Mouse (Mus musculus) testis, postnatal 10 days (tissue): ENCODE data around the gene Rbp3.
A peak's percentile ranks its signal among the peaks of the same experiment; 100 is the strongest.

Experiments used
- DNase-seq: peaks from one replicate; pipeline ENCODE4 v3.0.0; 2021; ENCODE audit warnings: low spot score

Rbp3 gene

GRCm38 (mm10) chr14:33953761-33954160 lies at the start of gene Rbp3:
Rbp3 (plus strand) TSS chr14:33954003.
- DNase-seq: no peak

- no peak for DNase-seq
These were observed 49.0 kb upstream of the Rbp3 start for GRCm38 (mm10) chr14:33904851-33905250.

- DNase-seq: peak; percentile 81
These were observed 40.1 kb upstream of the Rbp3 start for GRCm38 (mm10) chr14:33913727-33914126.

- no peak for DNase-seq
These were observed 39.6 kb upstream of the Rbp3 start for GRCm38 (mm10) chr14:33914206-33914605.

GRCm38 (mm10) chr14:33920727-33921559 lies 32.9 kb upstream of the Rbp3 start:
- DNase-seq: no peak

- DNase-seq: no peak
These were observed 31.0 kb upstream of the Rbp3 start for GRCm38 (mm10) chr14:33922771-33923167.

GRCm38 (mm10) chr14:33923168-33924070 lies 30.4 kb upstream of the Rbp3 start, which contains the start of gene Gdf10:
Gdf10 (plus strand) TSS chr14:33923587.
- DNase-seq: peak; percentile 62

- DNase-seq: no peak
These were observed 21.9 kb upstream of the Rbp3 start for GRCm38 (mm10) chr14:33931853-33932252.

- peak; percentile 92 for DNase-seq
These were observed 20.7 kb upstream of the Rbp3 start for GRCm38 (mm10) chr14:33932935-33933703.

GRCm38 (mm10) chr14:33933778-33934317 lies 20.0 kb upstream of the Rbp3 start:
- DNase-seq: peak; percentile 82

GRCm38 (mm10) chr14:33939117-33939516 lies 14.7 kb upstream of the Rbp3 start:
- peak; percentile 86 for DNase-seq

GRCm38 (mm10) chr14:33940739-33941138 lies 13.1 kb upstream of the Rbp3 start, which contains the start of gene Gdf2:
Gdf2 (plus strand) TSS chr14:33941039.
- no peak for DNase-seq

GRCm38 (mm10) chr14:33942222-33942621 lies 11.6 kb upstream of the Rbp3 start:
- no peak for DNase-seq

- DNase-seq: no peak
These were observed 7.7 kb upstream of the Rbp3 start for GRCm38 (mm10) chr14:33946125-33946524.

GRCm38 (mm10) chr14:33952233-33952981 lies 1.4 kb upstream of the Rbp3 start:
- DNase-seq: no peak

GRCm38 (mm10) chr14:33956055-33956454 lies 2.3 kb downstream of the Rbp3 start:
- DNase-seq: peak; percentile 44

- no peak for DNase-seq
These were observed 4.4 kb downstream of the Rbp3 start for GRCm38 (mm10) chr14:33958186-33958585.

- DNase-seq: no peak
These were observed 5.0 kb downstream of the Rbp3 start for GRCm38 (mm10) chr14:33958841-33959240.

GRCm38 (mm10) chr14:33959341-33959740 lies 5.5 kb downstream of the Rbp3 start:
- peak; percentile 63 for DNase-seq

GRCm38 (mm10) chr14:33965675-33966074 lies 11.9 kb downstream of the Rbp3 start:
- peak; percentile 51 for DNase-seq

- no peak for DNase-seq
These were observed 18.9 kb downstream of the Rbp3 start for GRCm38 (mm10) chr14:33972679-33973078.
